Mouse (Mus musculus) natural killer cell, adult 2 months (primary cell): Measurements from ENCODE around the gene Atp8b2.
A peak's percentile ranks its signal among the peaks of the same experiment; 100 is the strongest.

Experiments
- DNase-seq, 2 experiments: peaks; one replicate each; pipeline ENCODE4 v3.0.0; 2022; ENCODE audit warnings: low spot score in 2 of 2

Gene Atp8b2

GRCm38 (mm10) chr3:89959435-89959834, 3.9 kb downstream of the Atp8b2 start:
- DNase-seq = no peak

GRCm38 (mm10) chr3:89957880-89958279, 5.4 kb downstream of the Atp8b2 start:
- no peak for DNase-seq

GRCm38 (mm10) chr3:89956177-89956971, 6.9 kb downstream of the Atp8b2 start:
- no peak for DNase-seq

- peak; percentile 66 to 76 for DNase-seq
Observed at GRCm38 (mm10) chr3:89953420-89953819, 9.9 kb downstream of the Atp8b2 start.

- no peak for DNase-seq
Observed at GRCm38 (mm10) chr3:89948655-89949054, 14.7 kb downstream of the Atp8b2 start.

GRCm38 (mm10) chr3:89948021-89948420, 15.3 kb downstream of the Atp8b2 start:
- no peak for DNase-seq

GRCm38 (mm10) chr3:89945026-89945425, 18.3 kb downstream of the Atp8b2 start:
- DNase-seq = no peak

GRCm38 (mm10) chr3:89942894-89943293, 20.4 kb downstream of the Atp8b2 start:
- no peak for DNase-seq

- DNase-seq = no peak
Observed at GRCm38 (mm10) chr3:89936495-89936894, 26.8 kb downstream of the Atp8b2 start.

GRCm38 (mm10) chr3:89932925-89933324, 30.4 kb downstream of the Atp8b2 start:
- no peak for DNase-seq

- no peak for DNase-seq
Observed at GRCm38 (mm10) chr3:89928956-89929355, 34.4 kb downstream of the Atp8b2 start.

- DNase-seq = no peak
Observed at GRCm38 (mm10) chr3:89926440-89926839, 36.9 kb downstream of the Atp8b2 start.

- no peak for DNase-seq
Observed at GRCm38 (mm10) chr3:89920711-89921110, 42.6 kb downstream of the Atp8b2 start.

- DNase-seq = no peak
Observed at GRCm38 (mm10) chr3:89917408-89917807, 45.9 kb downstream of the Atp8b2 start.

- DNase-seq = no peak
Observed at GRCm38 (mm10) chr3:89916622-89917021, 46.7 kb downstream of the Atp8b2 start.

- no peak for DNase-seq
Observed at GRCm38 (mm10) chr3:89914700-89915099, 48.6 kb downstream of the Atp8b2 start.

GRCm38 (mm10) chr3:89912543-89913391, 50.5 kb downstream of the Atp8b2 start, which contains the start of gene Il6ra:
TSS of gene Il6ra (minus strand) at chr3:89913196.
- peak; percentile 46 to 80 for DNase-seq

GRCm38 (mm10) chr3:89912108-89912542, 51.2 kb downstream of the Atp8b2 start:
- peak in 1 of 2 experiments; percentile 5 for DNase-seq

GRCm38 (mm10) chr3:89911207-89911606, 52.1 kb downstream of the Atp8b2 start:
- DNase-seq = peak; percentile 4 to 68

- DNase-seq = no peak
Observed at GRCm38 (mm10) chr3:89909703-89910542, 53.4 kb downstream of the Atp8b2 start.

GRCm38 (mm10) chr3:89908836-89909235, 54.5 kb downstream of the Atp8b2 start:
- DNase-seq = no peak

GRCm38 (mm10) chr3:89907846-89908245, 55.5 kb downstream of the Atp8b2 start:
- DNase-seq = no peak
